Mouse (Mus musculus) thymus, postnatal 36 days (tissue): ENCODE data around the gene Pttg1ip.

ENCODE experiments used
- DNase-seq, 2 experiments: peaks; one replicate each; pipeline ENCODE4 v3.0.0; 2022; ENCODE audit warnings: mixed read lengths in 2 of 2

Pttg1ip gene

DNA sequence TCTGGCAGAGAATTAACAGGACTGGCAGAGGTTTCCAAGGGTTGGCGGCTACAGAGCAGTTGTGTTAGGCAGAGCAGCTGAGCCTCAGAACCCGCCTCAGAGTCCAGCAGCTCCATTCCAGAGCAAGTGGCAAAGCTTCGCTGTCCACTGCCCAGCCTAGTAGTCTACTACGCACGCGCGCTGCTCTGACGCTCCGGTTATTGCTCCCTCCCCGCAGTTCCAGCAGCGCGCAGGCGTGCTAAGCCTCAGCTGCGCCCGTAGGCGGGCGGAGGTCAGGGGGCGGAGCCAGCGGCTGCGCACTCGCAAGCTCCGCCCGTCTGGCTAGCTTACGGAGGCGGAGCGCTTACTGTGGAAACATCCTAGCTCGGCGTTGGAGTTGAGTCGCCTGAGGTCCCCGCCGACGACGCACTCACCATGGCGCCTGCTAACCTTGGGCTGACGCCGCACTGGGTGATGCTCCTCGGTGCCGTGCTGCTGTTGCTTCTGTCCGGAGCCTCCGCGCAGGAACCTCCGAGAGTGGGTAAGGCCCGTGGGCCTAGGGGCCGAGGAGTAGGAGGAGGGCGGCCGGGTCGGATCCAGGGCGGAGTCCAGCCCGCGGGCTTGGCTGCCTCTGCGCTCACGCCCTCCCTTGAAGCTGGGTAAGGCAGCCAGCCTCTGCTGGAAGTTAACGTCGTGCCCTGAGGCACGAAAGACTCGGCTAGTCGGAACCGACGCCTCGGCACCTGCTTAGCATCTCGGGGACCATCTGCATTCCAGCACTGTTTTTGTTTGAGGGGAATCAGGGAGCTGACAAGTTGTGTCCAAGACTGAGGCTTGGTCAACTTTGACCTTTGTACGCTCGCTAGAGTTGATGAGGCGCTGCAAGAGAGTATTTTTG lies at the start of gene Pttg1ip:
Gene Pttg1ip, plus strand, starts transcription at position 313 of the 877 bp plus-strand sequence.
- peak; percentile 93 to 97 for DNase-seq

DNA sequence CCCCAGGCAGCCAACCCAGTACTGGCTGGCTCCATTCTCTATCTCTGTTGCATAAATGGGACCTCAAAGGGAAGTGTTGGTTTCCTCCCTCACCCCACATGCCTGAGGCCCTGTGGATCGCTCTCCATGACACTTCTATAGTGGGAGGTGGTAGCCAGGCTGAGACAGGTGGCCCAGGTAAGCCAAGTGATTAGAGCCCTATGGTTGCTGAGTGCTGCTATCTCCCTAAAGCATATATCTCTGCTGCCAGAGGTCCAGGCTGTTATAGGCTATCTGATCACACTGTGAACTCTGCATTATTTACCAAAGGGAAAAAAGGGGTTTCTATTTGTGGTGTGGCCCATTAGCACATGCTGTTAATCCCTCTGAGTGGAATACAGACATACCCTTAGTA lies 49.5 kb upstream of the Pttg1ip start:
- no peak for DNase-seq

DNA sequence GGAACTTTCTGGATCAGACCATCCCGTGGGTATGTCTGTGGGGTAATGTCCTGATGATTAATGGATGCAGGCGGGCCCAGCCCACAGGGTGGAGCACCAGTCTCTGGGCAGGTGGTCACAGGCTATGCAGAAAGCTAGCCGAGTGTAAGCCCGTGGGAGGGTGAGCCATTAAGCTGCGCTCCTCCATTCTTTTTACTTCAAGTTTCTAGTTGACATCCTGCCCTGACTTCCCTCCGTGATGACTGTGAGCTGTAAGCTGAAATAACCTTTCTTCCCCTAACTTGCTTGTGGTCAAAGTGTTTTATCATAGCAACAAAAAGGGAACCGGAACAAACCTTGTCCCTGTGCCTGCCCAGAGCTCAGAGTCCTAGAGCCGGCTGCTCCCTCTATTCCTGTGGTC lies 44.8 kb upstream of the Pttg1ip start:
- no peak for DNase-seq

DNA sequence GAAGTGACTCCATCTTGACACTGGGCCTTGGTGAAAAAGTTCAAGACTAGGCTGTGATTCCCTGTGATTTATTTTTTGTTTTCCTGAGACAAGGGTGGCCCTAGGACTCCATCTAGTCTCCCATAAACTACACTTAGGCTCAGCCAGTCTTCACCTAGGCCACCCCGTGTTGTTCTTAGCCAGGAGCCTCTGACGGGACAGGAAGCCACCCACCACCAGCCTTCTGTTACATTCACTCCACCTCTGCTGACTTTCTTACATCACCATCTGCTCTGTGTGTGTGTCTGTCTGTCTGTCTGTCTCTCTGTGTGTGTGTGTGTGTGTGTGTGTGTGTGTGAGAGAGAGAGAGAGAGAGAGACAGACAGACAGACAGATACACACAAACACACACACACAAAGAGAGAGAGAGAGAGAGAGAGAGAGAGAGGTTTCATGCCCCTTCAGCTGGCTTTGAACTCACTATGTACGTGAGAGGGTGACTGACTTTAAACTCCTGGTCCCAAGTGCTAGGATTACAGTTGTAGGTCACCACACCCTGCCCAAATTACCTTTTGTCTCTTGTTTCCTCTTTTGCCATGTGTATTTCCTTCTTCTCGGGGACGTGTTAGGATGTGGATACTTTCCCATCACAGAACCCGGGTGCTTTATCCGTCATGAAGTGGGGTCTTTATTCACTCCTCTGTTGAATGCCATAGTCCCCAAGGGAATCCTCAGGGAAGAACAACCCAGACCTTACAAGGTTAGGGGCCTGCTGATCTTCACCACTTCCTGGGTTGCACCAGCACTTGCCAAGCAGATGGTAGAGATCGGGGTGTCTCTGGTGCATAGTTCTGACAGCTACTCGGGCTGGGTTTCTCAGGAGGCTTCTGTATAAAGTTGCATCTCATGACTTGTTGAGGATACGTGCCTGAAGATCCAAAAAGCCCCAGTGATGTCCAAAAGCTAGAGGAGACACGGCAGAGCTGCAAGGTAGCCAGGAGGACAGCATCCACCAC lies 44.0 kb upstream of the Pttg1ip start:
- DNase-seq, result peak in 1 of 2 experiments; percentile 39

GRCm38 (mm10) chr10:77539320-77539945 lies 42.1 kb upstream of the Pttg1ip start:
- no peak for DNase-seq

- DNase-seq, result no peak
These were observed 40.9 kb upstream of the Pttg1ip start for GRCm38 (mm10) chr10:77540576-77541102.

- DNase-seq, result no peak
These were observed 39.5 kb upstream of the Pttg1ip start for GRCm38 (mm10) chr10:77541864-77542666.

- DNase-seq, result no peak
These were observed 38.3 kb upstream of the Pttg1ip start for GRCm38 (mm10) chr10:77543226-77543625.

GRCm38 (mm10) chr10:77544916-77545315 lies 36.6 kb upstream of the Pttg1ip start:
- no peak for DNase-seq

GRCm38 (mm10) chr10:77548576-77548975 lies 32.9 kb upstream of the Pttg1ip start:
- DNase-seq, result no peak

DNA sequence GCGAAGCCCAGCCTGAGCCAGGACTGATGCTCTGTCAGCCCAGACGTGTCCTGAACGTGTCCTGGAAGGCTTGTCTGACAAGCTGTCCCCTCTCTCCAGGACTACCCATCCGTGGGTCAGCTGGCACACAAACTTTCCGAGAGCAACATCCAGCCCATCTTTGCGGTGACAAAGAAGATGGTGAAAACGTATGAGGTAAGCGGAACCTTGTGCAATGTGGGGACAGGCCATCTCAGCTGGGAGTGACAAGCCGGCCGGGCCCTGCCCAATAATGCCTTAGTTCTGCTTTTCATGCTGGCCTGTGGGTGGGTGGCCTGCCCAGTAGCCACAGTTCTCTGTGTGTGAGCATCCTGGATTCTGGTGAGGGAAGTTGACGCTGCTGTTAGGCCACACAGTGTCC lies 30.6 kb upstream of the Pttg1ip start:
- no peak for DNase-seq

DNA sequence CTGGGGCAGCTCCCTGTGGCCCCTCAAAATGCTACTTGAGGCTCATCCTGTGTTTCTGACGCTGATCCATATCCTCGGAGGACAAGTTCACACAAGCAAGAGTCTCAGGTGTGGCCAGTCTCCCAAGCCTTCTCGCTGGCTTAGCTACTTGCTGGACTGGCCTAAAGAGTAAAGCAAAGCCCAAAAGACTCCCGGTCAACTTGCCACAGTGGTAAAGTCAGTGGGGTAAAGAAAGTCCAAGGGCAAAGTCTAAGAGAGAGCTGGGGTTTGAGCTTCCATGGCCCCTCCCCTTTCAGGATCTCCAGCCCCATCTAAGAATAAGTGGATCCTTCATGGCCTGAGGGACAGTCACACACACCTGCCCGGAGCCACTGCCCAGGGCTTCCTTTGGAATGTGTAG lies 29.4 kb upstream of the Pttg1ip start:
- no peak for DNase-seq

DNA sequence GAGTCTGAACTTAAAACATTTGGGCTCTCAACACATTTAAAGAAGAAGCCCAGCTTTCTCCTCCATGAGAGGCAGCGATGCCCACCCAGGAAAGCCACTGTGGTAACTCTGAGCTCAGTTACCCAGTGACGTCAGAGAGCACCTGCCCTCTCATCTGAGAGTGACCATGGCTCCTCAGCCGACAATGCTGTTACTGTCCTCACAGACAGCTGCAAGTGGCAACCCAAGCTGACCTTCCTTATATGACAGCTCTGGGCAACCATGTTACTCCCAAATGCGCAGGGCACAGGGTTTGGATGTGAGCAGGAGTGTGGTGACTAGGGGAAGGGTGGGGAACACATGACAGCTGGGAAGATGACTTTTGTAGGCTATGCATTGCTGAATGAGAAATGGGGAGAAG lies 28.2 kb upstream of the Pttg1ip start:
- DNase-seq, result no peak

- DNase-seq, result no peak
These were observed 26.6 kb upstream of the Pttg1ip start for GRCm38 (mm10) chr10:77554918-77555317.

DNA sequence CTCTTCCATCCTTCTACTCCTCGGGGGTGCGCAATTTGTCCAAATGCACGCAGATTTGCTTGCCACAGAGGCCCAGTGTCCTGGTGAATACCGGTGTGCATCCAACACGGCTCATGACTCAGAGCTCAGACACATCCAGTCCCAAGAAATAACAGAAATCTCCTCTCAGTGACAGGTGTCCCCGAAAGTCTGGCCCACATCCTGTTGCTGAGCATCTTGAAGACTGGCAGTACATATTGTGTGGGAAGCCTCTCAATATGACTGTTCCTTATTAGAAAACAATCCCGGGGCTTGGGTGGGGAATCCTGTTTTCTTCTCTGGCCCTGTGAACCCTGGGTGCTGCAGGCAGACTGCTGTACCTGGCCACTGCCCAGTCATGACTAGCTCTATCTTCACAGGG lies 24.9 kb upstream of the Pttg1ip start:
- no peak for DNase-seq

DNA sequence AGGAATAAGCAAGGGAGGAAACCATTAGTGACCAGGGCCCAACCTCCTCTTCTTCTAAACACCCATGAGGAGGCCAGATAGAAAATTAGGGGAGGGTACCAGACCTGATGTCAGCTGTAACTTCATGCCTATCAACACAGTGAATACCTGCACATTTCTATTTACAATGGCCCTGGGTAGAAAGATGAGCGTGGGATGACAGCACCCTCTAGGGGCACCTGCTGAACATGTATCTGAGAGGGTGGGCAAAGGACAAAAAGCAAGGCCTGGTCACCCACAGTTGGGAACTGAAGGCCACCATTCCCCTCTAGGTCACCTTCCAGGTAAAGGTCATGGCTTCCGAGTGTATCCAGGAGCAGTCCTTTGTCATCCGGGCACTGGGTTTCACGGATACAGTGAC lies 23.9 kb upstream of the Pttg1ip start:
- peak in 1 of 2 experiments; percentile 30 for DNase-seq

- no peak for DNase-seq
These were observed 21.4 kb upstream of the Pttg1ip start for GRCm38 (mm10) chr10:77560090-77560489.

- DNase-seq, result no peak
These were observed 20.7 kb upstream of the Pttg1ip start for GRCm38 (mm10) chr10:77560830-77561229.

- no peak for DNase-seq
These were observed 20.0 kb upstream of the Pttg1ip start for GRCm38 (mm10) chr10:77561508-77561907.

- DNase-seq, result no peak
These were observed 16.5 kb upstream of the Pttg1ip start for GRCm38 (mm10) chr10:77565005-77565404.

DNA sequence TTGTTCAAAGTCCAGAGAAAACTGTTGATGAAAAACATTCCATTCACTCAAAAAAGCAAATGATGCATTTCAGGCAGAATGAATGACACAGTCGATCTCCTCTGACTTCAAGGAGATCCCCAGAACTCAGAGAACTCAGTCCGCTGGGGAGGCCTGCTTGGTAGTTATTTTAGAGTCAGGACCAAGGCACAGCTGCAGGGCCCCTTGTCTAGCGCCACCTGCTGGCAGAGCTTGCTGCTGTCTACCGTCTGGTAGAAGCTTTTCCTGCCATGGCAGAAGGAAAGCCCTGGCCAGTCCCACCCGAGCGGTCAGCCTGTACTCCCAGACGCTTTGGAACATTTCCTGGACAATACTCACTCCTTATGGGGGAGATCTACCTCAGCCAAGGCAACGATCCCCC lies 14.9 kb upstream of the Pttg1ip start:
- DNase-seq, result peak; percentile 80 to 83

GRCm38 (mm10) chr10:77569481-77569880 lies 12.0 kb upstream of the Pttg1ip start:
- no peak for DNase-seq
